Mouse (Mus musculus): ENCODE results near the gene Dhx34.

GRCm38 (mm10) chr7:16207496-16207895 lies 14.3 kb downstream of the Dhx34 start:
- TF ChIP-seq MAFK (IDR thresholded peaks at IDR 0.05; ENCODE audit: insufficient read depth, low read depth, low read length) (no peak), ZC3H11A (IDR thresholded peaks at IDR 0.05; ENCODE audit: borderline replicate concordance, low read depth, low read length) (no peak), CHD2 (IDR thresholded peaks at IDR 0.05; ENCODE audit: low read depth, low read length) (no peak), ZNF384 (IDR thresholded peaks at IDR 0.05; ENCODE audit: low read depth, low read length) (no peak)
